Mouse (Mus musculus) lung, postnatal 36 days (tissue): Measurements from ENCODE around the gene Snx9.

ENCODE experiments used
- DNase-seq: peaks from one replicate; pipeline ENCODE4 v3.0.0; 2022; ENCODE audit warnings: mixed read lengths

Snx9 gene

GRCm38 (mm10) chr17:5935680-5936079 is 94.6 kb downstream of the Snx9 start:
- DNase-seq: no peak

- peak; percentile 83 for DNase-seq
Measured at GRCm38 (mm10) chr17:5936276-5936675, 95.1 kb downstream of the Snx9 start.

- DNase-seq: peak; percentile 36
Measured at GRCm38 (mm10) chr17:5937441-5937840, 96.3 kb downstream of the Snx9 start.

GRCm38 (mm10) chr17:5939871-5940270 is 98.7 kb downstream of the Snx9 start:
- DNase-seq: no peak

GRCm38 (mm10) chr17:5940792-5941191 is 99.7 kb downstream of the Snx9 start:
- peak; percentile 87 for DNase-seq

GRCm38 (mm10) chr17:5941230-5942043 is 100.3 kb downstream of the Snx9 start, which contains the start of gene Synj2:
Synj2 (plus strand) TSS chr17:5941280.
- DNase-seq: peak; percentile 63

GRCm38 (mm10) chr17:5942156-5942555 is 101.0 kb downstream of the Snx9 start:
- DNase-seq: no peak

GRCm38 (mm10) chr17:5943053-5943452 is 101.9 kb downstream of the Snx9 start:
- peak; percentile 54 for DNase-seq

- DNase-seq: no peak
Measured at GRCm38 (mm10) chr17:5947039-5947438, 105.9 kb downstream of the Snx9 start.

- no peak for DNase-seq
Measured at GRCm38 (mm10) chr17:5952455-5952854, 111.3 kb downstream of the Snx9 start.

- no peak for DNase-seq
Measured at GRCm38 (mm10) chr17:5956350-5957000, 115.3 kb downstream of the Snx9 start.

- DNase-seq: peak; percentile 34
Measured at GRCm38 (mm10) chr17:5957097-5957496, 116.0 kb downstream of the Snx9 start.

- no peak for DNase-seq
Measured at GRCm38 (mm10) chr17:5958229-5958628, 117.1 kb downstream of the Snx9 start.

- DNase-seq: no peak
Measured at GRCm38 (mm10) chr17:5958636-5959035, 117.5 kb downstream of the Snx9 start.

GRCm38 (mm10) chr17:5959096-5959495 is 118.0 kb downstream of the Snx9 start:
- DNase-seq: peak; percentile 44

GRCm38 (mm10) chr17:5959802-5960201 is 118.7 kb downstream of the Snx9 start:
- peak; percentile 28 for DNase-seq

GRCm38 (mm10) chr17:5963766-5964165 is 122.6 kb downstream of the Snx9 start:
- DNase-seq: peak; percentile 44

GRCm38 (mm10) chr17:5965084-5965781 is 124.1 kb downstream of the Snx9 start:
- DNase-seq: no peak

- DNase-seq: no peak
Measured at GRCm38 (mm10) chr17:5966706-5967105, 125.6 kb downstream of the Snx9 start.

- DNase-seq: peak; percentile 38
Measured at GRCm38 (mm10) chr17:5968562-5968961, 127.4 kb downstream of the Snx9 start.

- no peak for DNase-seq
Measured at GRCm38 (mm10) chr17:5969246-5969645, 128.1 kb downstream of the Snx9 start.

GRCm38 (mm10) chr17:5970298-5970821 is 129.2 kb downstream of the Snx9 start:
- no peak for DNase-seq

GRCm38 (mm10) chr17:5973536-5973935 is 132.4 kb downstream of the Snx9 start:
- DNase-seq: no peak
